Mouse (Mus musculus) urinary bladder, postnatal 14 days (tissue): Measurements from ENCODE around the gene Cyp2j12.
"Not testable (repeated sequence)": the region's sequence is repeated elsewhere in the genome, so short reads cannot be mapped to it uniquely, and the experiment has no call there.

Experiments
- DNase-seq: peaks from one replicate; pipeline ENCODE4 v3.0.0; 2021; ENCODE audit warnings: low spot score

Cyp2j12 gene

DNA sequence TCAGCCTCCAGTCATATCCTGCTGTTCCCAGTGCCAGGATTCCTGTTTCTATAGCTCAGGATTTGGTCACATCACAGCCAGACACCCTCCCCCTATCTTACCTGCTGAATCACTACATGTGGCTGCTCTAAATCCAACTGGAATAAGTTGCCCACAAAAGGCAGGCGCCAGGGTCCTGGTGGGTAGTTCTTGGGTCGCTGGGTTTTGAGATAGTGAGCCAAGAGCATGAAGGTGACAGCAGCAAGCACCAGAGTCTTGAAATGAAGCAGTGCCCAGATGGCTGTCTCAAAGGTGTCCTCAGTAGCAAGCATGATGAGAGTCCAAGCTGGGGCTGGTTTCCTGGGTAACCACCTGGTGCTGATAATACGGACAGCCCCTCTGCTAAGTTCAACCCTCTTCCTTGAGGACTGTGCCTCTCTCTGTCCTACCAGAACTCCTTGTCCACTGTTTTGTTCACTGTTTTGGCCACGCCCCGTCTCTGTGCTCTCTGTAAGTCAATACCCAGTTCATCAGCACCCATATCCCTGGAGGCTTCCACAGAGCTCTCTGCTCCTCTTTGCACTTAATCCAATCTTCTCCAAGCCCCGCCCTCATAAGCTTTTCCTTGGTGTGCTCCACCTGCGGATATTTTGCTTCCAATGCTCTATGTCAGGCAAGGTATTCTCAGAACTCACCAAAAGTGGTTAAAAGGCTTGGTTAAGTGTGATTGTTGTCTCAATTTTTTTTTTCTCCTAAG is at the start of gene Cyp2j12:
TSS of gene Cyp2j12 (minus strand) at position 421 of the 736 bp plus-strand sequence.
- no peak for DNase-seq

DNA sequence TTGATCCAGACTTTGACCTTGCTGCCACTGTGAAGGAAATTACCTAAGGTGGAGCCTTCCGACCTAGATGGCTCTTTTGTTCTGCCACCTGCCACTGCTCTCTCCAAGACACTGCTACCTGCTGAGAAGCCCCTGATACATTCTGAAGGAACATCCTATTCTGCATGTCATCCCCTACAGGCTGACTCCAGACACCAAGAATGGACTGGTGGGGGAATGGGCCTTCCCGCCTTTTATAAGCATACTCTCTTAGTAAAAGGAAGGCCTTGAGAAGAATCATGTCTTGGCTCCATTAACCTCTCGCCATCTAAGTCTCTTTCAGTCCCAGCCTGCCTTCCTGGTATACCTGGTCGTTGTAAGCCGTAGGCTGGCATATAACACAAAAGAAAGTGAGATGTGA is 48.4 kb upstream of the Cyp2j12 start:
- DNase-seq: not testable (repeated sequence)

DNA sequence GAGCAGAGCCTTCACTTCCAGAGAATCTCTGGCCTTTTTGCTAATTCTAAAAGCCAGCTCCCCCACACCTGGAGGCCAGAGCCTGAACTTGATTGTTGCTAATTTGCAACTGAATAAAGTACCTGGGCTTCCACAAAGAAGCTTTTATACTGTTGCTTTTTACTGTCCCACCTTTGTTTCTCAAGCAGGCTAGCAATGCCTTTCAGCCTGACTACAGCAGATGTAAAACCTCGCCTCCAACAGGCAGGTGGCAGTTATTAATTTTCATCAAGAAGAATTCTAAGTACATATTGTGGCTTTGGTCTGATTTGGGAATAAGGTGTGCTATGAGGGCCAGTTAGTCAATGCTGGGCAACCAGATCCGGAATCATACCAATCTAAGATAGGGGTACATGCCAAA is 47.7 kb upstream of the Cyp2j12 start:
- DNase-seq: not testable (repeated sequence)

DNA sequence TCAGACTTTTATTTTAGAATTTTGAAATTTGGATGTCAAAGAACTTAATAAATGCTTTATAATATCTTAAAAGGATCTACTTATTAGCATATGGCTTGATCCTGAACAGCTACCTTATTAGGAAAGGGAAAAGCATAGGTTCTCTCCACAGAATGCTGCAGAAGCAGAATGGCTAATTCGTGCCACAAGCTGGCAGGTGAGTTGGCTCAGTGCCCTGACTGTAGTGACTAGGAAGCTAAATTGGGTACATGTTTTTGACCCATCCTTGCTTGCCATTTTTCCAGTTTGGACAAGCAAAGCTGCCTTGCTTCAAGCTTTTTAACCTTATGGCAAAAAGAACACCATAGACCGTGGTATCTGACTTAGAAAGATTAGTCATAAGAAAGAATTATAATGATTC is 47.2 kb upstream of the Cyp2j12 start:
- DNase-seq: not testable (repeated sequence)

DNA sequence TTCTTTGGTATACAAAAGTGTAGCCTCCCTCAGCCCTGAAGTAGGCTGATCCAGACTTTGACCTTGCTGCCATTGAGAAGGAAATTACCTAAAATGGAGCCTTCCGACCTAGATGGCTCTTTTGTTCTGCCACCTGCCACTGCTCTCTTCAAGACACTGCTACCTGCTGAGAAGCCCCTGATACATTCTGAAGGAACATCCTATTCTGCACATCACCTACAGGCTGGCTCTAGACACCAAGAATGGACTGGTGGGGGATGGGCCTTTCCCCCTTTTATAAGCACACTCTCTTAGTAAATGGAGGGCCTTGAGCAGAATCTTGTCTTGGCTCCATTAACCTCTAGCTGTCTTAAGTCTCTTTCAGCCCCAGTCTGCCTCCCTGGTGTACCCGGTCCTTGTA is 43.8 kb upstream of the Cyp2j12 start:
- DNase-seq: not testable (repeated sequence)

DNA sequence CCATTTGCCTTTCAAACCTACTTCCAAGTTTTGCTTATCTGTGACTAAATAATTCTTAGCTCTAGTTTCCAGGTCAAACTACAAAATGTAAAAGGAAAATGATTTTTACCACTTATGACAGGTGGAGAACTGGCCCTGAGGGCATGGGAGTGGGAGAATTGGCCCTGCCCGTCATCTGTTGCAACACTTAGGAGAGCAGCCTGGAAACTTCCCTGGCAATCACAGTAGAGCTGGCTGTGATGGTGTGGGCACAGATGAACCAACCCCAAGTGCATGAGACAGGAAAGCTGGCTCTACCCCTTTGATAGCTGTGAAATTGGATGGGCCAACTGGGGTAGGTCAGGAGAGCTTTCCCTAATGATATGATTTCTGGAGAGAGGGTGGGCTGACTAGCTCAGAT is 21.9 kb upstream of the Cyp2j12 start:
- no peak for DNase-seq

DNA sequence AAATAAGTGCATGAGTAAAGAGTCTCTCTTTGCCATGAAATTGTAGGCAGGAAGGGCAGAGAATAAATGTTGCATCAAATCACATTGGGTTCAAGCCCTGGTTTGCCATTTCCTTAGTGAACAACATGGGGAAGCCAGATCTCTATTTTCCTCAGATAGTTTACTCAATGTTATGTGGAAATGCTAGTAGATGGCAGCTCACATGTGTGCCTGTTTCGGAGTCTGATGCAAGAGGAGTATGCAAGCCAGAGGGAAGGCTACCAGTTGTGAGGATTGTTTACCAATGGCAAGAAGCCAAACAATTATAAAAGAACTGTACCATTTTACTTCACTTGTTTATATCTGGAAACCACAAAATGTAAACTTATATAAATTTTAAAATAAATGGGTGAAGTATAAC is 20.6 kb upstream of the Cyp2j12 start:
- no peak for DNase-seq

DNA sequence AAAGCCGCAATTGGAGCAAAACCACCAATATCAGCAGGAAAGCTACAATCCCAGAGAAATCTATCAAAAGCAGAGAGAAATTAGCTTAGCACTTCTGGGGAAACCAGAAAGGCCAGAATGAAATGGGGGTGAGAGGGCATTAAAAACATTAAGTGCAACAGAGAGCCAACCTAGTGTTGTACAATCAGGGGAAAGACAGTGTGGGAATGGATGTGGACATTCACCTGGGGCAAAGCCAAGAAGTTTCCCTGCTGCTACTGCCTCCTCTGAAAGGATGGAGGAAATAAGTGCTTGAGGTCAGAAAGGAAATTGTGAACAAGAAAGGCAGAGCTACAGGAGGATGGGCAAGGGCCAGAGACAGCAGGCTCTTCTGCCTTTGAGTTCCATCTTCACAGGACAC is 1.7 kb downstream of the Cyp2j12 start:
- DNase-seq: no peak

DNA sequence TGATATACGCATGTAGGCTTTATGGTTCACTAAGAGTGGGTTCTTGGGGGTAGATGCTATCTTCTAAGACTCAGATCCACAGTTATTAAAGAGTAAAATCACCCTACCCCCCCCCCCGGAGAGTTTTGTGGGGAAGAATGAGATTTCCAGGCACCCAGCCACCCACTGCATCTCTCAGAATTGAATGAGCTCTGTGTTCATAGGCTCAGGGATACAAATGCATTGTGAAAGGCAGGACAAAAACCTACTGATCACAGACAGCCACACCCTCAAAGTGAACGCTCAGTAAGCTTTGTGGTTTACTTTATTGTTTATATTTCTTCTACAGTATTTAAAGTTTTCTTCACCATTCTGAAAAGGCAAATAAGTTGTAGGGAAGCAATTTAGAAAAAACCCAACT is 6.7 kb downstream of the Cyp2j12 start:
- no peak for DNase-seq

DNA sequence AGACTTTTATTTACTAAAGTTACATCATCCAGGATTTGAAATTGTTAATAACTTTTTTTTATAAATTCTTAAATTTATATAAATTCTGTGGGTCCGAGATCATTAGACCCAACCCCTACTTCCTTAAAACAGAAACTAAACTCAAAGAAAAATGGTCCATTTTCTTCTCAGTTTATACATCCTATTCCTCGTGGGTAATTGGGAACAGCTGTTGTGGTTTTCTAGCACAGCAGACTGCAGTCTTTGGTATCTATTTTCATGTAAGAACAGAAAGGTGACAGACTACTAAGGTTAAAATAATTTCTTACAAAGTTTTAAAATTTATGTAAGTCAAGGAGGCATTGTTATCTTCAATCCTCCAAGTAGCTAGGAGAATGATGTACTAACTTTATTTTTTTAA is 44.1 kb downstream of the Cyp2j12 start:
- no peak for DNase-seq

DNA sequence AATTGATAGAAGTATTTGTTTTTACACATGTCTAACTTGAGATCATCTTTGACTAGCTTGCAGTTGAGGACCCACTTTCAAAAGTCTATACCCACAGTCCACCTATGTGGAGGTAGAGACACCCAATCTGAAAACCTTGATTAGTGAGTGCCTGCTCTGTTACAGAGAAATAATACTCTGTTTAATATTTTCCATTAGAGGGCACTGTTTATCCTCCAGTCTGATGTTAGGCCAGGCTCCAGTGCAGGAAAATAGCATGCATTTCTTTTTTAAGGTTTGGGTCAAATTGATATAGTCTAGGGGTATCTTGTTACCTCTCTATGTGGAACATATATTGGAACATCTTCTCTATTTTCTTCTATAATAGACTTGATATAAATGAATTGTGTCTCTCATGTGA is 49.1 kb downstream of the Cyp2j12 start:
- no peak for DNase-seq

DNA sequence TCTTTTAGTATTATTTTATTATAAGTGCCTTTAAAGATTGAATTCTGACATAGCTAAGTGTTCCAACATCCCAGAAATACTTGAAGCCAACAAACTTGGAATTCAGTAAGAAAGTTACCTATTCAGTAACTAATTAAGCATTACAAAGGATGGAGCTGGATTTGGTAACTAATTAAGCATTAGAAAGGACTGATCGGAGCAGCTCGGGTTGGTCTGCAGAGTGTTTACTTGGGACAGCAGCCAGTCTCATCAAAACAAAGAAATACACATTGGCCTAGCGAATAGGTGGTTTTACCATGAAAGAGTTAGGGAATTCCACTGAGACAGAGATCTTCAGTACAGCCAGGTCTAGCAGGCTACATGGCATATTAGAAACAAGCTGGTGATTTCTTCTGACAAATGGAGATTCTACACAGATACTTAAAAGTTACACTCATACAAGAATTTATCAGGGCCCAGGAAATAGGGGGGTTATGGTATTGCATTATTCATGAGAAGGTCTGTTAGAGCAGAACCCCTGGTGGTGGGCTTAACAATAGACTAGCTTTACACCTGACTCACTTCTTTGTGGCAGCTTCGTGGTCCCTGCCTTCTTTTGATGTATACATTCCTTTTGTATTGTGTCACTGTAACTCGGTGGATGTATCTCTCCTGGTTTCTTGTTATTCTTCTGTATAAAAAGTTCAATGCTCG is 51.5 kb downstream of the Cyp2j12 start:
- not testable (repeated sequence) for DNase-seq

DNA sequence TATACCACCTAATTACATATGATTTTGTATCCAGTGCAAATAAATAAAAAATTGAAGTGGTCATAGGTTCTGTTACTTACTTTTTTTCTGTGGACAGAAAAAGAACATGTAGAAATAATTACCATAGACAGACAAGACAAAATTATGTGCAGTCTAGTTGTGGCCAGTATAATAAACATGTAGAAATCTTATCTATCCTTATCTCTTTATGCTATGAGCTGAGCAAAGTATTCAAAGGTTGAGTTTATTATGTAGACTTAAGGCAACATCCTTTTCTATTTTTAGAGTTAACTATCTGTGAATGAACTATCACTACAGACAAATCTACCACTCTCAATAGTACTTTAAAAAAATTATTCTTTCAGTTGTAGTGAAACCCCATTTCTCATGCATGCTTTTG is 62.6 kb downstream of the Cyp2j12 start:
- no peak for DNase-seq

DNA sequence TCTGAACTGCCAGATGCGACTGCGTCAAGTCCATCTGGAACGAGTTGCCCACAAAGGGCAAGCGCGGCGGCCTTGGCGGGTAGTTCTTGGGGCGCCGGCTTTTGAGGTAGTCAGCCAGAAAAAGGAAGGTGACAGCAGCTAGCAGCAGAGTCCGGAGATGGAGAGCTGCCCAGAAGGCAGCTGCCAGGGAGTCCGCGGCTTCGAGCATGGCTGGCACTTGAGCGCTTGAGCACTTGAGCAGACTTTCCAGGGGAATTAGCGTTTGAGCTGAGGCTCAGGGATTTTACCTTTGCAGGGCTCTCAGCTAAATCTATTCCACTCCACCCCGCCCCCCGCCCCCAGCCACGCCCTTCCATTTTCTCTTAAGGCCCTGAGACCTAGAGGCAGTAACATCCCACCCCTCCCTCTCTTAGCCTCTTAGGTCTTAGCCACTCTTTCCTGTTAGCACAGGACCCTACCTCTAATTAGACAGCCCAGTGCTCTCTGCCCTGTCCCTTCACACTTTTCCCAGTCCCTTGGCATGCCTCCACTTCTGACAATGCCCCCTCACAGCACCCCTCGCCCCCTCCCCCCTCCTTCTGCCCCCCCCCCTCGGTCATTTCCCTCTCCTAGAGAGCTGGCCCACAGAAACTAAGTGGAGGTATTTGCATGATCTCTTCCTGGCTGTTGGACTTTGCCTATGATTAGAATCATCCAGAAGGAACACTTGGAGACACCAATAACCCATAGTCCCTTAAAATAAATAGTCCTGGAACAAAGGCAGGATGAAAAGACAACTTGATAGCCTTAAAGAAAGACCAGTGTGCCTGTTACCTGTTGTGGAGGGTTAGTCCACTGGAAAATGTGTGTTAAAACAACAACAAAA is 63.5 kb downstream of the Cyp2j12 start, which contains the start of gene Cyp2j13:
TSS of gene Cyp2j13 (minus strand) at position 286 of the 865 bp plus-strand sequence.
- DNase-seq: peak; percentile 4

DNA sequence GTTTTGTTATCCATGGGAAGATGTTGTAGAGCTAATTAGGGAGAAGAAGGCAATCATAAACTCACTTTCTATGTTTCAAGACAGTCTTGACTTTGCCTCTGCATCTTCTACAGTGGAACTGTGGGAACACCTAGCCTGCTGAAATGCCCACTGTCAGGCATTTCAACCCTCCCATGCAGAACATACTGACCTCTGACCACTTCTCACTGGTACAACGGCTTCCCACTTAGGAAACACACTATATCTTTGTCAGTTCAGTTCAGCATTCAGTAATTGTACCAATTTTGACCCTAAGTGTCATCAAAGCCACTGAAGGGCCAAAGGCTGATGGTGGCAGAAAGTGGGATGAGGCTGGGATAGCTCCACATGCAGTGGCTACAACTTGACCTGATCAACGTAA is 78.9 kb downstream of the Cyp2j12 start:
- DNase-seq: no peak

DNA sequence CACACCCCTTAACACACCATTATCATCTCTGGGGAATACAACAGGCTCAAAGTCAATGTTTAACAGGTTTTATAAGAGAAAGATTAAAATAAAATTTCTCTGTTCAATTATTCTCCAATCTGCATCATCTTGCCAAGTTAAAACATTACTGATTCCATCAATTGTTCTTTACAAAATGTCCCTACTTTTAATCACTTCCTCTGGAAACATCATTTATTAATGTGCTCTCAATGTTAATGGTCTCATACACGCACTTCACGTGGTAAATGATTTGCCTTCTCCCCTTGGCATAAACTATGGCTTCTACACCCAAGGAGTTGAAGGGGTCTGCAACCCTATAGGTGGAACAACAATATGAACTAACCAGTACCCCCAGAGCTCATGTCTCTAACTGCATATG is 80.8 kb downstream of the Cyp2j12 start:
- DNase-seq: no peak
